Mouse (Mus musculus) myocyte (in vitro differentiated cells): Measurements from ENCODE around the gene Elmo3.

Experiments used
- MYOD1 ChIP-seq, 3 experiments: IDR thresholded peaks; one replicate each; pipeline ENCODE4 v1.6.1; 2011; ENCODE audit warnings: control low read depth in 2 of 3, low read depth in 2 of 3, mild to moderate bottlenecking in 2 of 3, moderate library complexity in 1 of 3; ENCODE audit not compliant: insufficient read length in 2 of 3, control insufficient read depth in 1 of 3
- POLR2A ChIP-seq: IDR thresholded peaks from one replicate; pipeline ENCODE4 v1.6.1; 2011; ENCODE audit warnings: low read depth, mild to moderate bottlenecking, control low read depth, moderate library complexity; ENCODE audit not compliant: insufficient read length

DNA sequence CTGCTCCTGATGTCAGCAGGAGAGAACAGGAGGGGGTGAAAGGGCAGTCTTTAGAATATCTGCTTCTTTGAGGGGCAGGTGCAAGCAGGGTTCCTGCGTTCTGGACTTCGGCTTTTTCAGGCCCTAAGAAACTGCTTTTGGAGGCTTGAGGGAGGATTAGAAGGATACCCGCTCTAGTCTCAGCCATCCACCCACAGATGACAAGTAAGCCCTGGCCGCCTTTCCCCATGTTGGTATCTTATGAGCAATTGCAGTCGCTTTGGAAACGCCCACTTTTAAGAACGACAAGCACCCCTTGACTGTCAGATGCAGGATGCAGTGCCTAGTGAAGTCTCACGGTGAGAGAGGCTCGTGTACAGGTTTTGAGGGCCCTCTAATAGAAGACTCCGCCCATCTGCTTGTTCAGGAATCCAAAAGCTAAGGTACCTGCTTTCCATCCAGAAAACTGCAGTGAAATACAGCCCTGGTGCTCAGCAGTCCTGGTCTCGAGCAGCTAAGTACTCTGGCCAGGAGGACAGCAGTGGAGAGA lies 13.3 kb downstream of the Elmo3 start:
- TF ChIP-seq POLR2A (no peak), MYOD1 (IDR thresholded peaks at IDR 0.05; ENCODE audit: control insufficient read depth in 1 of 3, insufficient read length in 2 of 3, low read depth in 2 of 3) (no peak)
